In genomic region chr17:56831111-56831816, GRCm38 (mm10) we compare ENCODE assay signal across 8 mouse cellular contexts. TPM values are rescaled to one million over a fixed set of nuclear protein-coding genes. Genes with fewer than 3 reads are reported as not detected.
A peak's percentile ranks its signal among the peaks of the same experiment; 100 is the strongest.
DNase-seq lines count a peak whose midpoint lies in the region; ATAC-seq and TF ChIP-seq lines count a peak whose summit lies in the region.

No protein-coding gene starts in this region.

- ATAC-seq in forebrain, embryonic 12.5 days (ENCODE audit: low FRiP score), result peak; percentile 98
- ATAC-seq in liver, postnatal 0 days, result peak; percentile 98
- ATAC-seq in neural tube, embryonic 14.5 days (ENCODE audit: low read depth), result peak; percentile 98

- H3K27me3 ChIP-seq in E14TG2a.4 (ENCODE audit: insufficient read depth, low read length), result no peaks in the 10 kb centered on the region
- H3K27me3 ChIP-seq in forebrain, embryonic 12.5 days, result peaks cover 13% of the 10 kb centered on the region
- H3K27me3 ChIP-seq in liver, postnatal 0 days (ENCODE audit: insufficient read depth, low read length), result peaks cover 6% of the 10 kb centered on the region; the same call in 1 of the 2 replicates
- H3K27me3 ChIP-seq in neural tube, embryonic 14.5 days (ENCODE audit: control insufficient read depth, insufficient read depth, low read length), result no peaks in the 10 kb centered on the region

- peaks cover 82% of the 10 kb centered on the region for H3K4me1 ChIP-seq in E14TG2a.4 (replicated peaks; ENCODE audit: low read depth, low read length)
- H3K4me1 ChIP-seq in forebrain, embryonic 12.5 days, result peaks cover 17% of the 10 kb centered on the region
- H3K4me1 ChIP-seq in liver, postnatal 0 days (ENCODE audit: insufficient read depth), result peaks cover 26% of the 10 kb centered on the region
- H3K4me1 ChIP-seq in neural tube, embryonic 14.5 days (ENCODE audit: control insufficient read depth, insufficient read depth, low read length), result 0 out of 2 replicates have a peak, but pooled peaks cover 5% of the 10 kb centered on the region

- WGBS in forebrain, embryonic 12.5 days, result 0% methylated on average over 42 of the region's 42 CpGs
- under 1% methylated on average over 41 of the region's 42 CpGs for WGBS in large intestine, adult 2 months
- 1% methylated on average over 42 of the region's 42 CpGs for WGBS in liver, postnatal 0 days (ENCODE audit: insufficient replicate concordance)
- under 1% methylated on average over 42 of the region's 42 CpGs for WGBS in neural tube, embryonic 14.5 days

- no peaks in the 10 kb centered on the region for H3K9me3 ChIP-seq in E14TG2a.4 (ENCODE audit: low read length)
- H3K9me3 ChIP-seq in forebrain, embryonic 12.5 days, result no peaks in the 10 kb centered on the region
- H3K9me3 ChIP-seq in liver, postnatal 0 days (ENCODE audit: low read length), result no peaks in the 10 kb centered on the region
- no peaks in the 10 kb centered on the region for H3K9me3 ChIP-seq in neural tube, embryonic 14.5 days (ENCODE audit: control insufficient read depth, low read length)

- peak; percentile 98 for DNase-seq in c-Kit-positive CD71-positive TER-119-positive erythroid progenitor cells, embryonic 14.5 days (ENCODE audit: low spot score)
- DNase-seq in heart, postnatal 10 days, result peak; percentile 99
- peak; percentile 88 for DNase-seq in large intestine, adult 2 months (ENCODE audit: low read depth, low spot score)
- DNase-seq in liver, postnatal 0 days, result peak; percentile 99
- peak; percentile 100 for DNase-seq in testis, postnatal 10 days (ENCODE audit: low spot score)

- peak overlapping the region; percentile 83 for H3K4me2 ChIP-seq in forebrain, embryonic 12.5 days
- H3K4me2 ChIP-seq in liver, postnatal 0 days (ENCODE audit: low read depth, low read length), result peak overlapping the region; percentile 87
- H3K4me2 ChIP-seq in neural tube, embryonic 14.5 days (ENCODE audit: low read depth, low read length), result peak overlapping the region; percentile 71

- H3K4me3 ChIP-seq in E14TG2a.4 (replicated peaks; ENCODE audit: low read length), result peak overlapping the region; percentile 77
- H3K4me3 ChIP-seq in forebrain, embryonic 12.5 days (replicated peaks), result peak overlapping the region; percentile 66
- H3K4me3 ChIP-seq in liver, postnatal 0 days (ENCODE audit: low read depth, low read length), result peak overlapping the region; percentile 73
- peak overlapping the region; percentile 60 for H3K4me3 ChIP-seq in neural tube, embryonic 14.5 days (ENCODE audit: low read depth, low read length)

- 0 out of 2 replicates have a peak overlapping the region, but pooled peaks have one; percentile 19 for H3K27ac ChIP-seq in forebrain, embryonic 12.5 days
- H3K27ac ChIP-seq in liver, postnatal 0 days (ENCODE audit: low read depth), result no peak overlapping the region
- no peak overlapping the region for H3K27ac ChIP-seq in neural tube, embryonic 14.5 days (ENCODE audit: low read depth, low read length)

- TF ChIP-seq CTCF in E14TG2a.4 (conservative IDR thresholded peaks at IDR 0.05; ENCODE audit: low read length), result no peak
- peak; percentile 86 for TF ChIP-seq CTCF in liver, postnatal 0 days (IDR thresholded peaks at IDR 0.05; ENCODE audit: low read depth)

- intact Hi-C loops in heart, postnatal 10 days (cut with DNase I), result loop anchor here (5.0 kb wide), 1 partner anchor 106 kb away; the partner anchor contains the start of gene Mllt1

- no peak for TF ChIP-seq EP300 in liver, postnatal 0 days (IDR thresholded peaks at IDR 0.05; ENCODE audit: low read depth)

- H3K36me3 ChIP-seq in E14TG2a.4 (ENCODE audit: insufficient read depth, low read length), result peaks cover 16% of the 10 kb centered on the region
- no peaks in the 10 kb centered on the region for H3K36me3 ChIP-seq in forebrain, embryonic 12.5 days (replicated peaks)
- no peaks in the 10 kb centered on the region for H3K36me3 ChIP-seq in liver, postnatal 0 days (replicated peaks; ENCODE audit: insufficient read depth, low read length)
- no peaks in the 10 kb centered on the region for H3K36me3 ChIP-seq in neural tube, embryonic 14.5 days (ENCODE audit: control insufficient read depth, insufficient read depth, low read length)

- H3K9ac ChIP-seq in forebrain, embryonic 12.5 days, result peak overlapping the region; percentile 66
- H3K9ac ChIP-seq in liver, postnatal 0 days (replicated peaks), result peak overlapping the region; percentile 73
- no peak overlapping the region for H3K9ac ChIP-seq in neural tube, embryonic 14.5 days (replicated peaks; ENCODE audit: low read depth, low read length)

RNA-seq across cellular contexts. Expression of gene Rfx2, which starts 0.5 kb away (rescaled TPM):
- polyA plus RNA-seq in forebrain, embryonic 12.5 days (2016; fragmentation: Nextera tagmentation; extraction: Ambion mirVana), result 7.2 and 7.8 TPM in 2 replicates
- total RNA-seq in heart, postnatal 10 days (2021), result 10 to 100 TPM in 1 of 2 experiments, 1 to 10 TPM in 1; 6.5 to 10.5 TPM
- 6.2 and 9.9 TPM in 2 replicates for polyA plus RNA-seq in large intestine, adult 2 months (2012; rRNA removed)
- polyA plus RNA-seq in liver, postnatal 0 days (2015; fragmentation: Nextera tagmentation; extraction: Ambion mirVana), result 3.1 and 3.6 TPM in 2 replicates
- polyA plus RNA-seq in neural tube, embryonic 14.5 days (2014; fragmentation: Nextera tagmentation; extraction: Ambion mirVana), result 3.6 and 4.6 TPM in 2 replicates

RNA-seq across cellular contexts. Expression of gene Acsbg2, which starts 43.0 kb away (rescaled TPM):
- not detected in 2 replicates for polyA plus RNA-seq in forebrain, embryonic 12.5 days (2016; fragmentation: Nextera tagmentation; extraction: Ambion mirVana)
- not detected for total RNA-seq in heart, postnatal 10 days (2021)
- not detected in 2 replicates for polyA plus RNA-seq in large intestine, adult 2 months (2012; rRNA removed)
- polyA plus RNA-seq in liver, postnatal 0 days (2015; fragmentation: Nextera tagmentation; extraction: Ambion mirVana), result not detected in 2 replicates
- polyA plus RNA-seq in neural tube, embryonic 14.5 days (2014; fragmentation: Nextera tagmentation; extraction: Ambion mirVana), result not detected in 2 replicates

RNA-seq across cellular contexts. Expression of gene 1700061G19Rik, which starts 44.0 kb away (rescaled TPM):
- 0.50 and 0.59 TPM in 2 replicates for polyA plus RNA-seq in forebrain, embryonic 12.5 days (2016; fragmentation: Nextera tagmentation; extraction: Ambion mirVana)
- under 1 TPM; 0.10 to 0.12 TPM for total RNA-seq in heart, postnatal 10 days (2021)
- polyA plus RNA-seq in large intestine, adult 2 months (2012; rRNA removed), result 0.15 and 0.19 TPM in 2 replicates
- 0.04 TPM in 1 of 2 replicates, not detected in the other for polyA plus RNA-seq in liver, postnatal 0 days (2015; fragmentation: Nextera tagmentation; extraction: Ambion mirVana)
- 0.50 and 0.56 TPM in 2 replicates for polyA plus RNA-seq in neural tube, embryonic 14.5 days (2014; fragmentation: Nextera tagmentation; extraction: Ambion mirVana)
